Mouse (Mus musculus) liver, embryonic 14.5 days (tissue): ENCODE results near the gene Usp2.

Experiments used
- CTCF ChIP-seq: IDR thresholded peaks from 2 replicates; pipeline ENCODE4 v1.5.1; 2016; ENCODE audit warnings: antibody characterized with exemption, low read depth, control low read depth
- EP300 ChIP-seq: IDR thresholded peaks from 2 replicates; pipeline ENCODE4 v1.6.1; 2016; ENCODE audit warnings: antibody characterized with exemption, low read depth

GRCm38 (mm10) chr9:44129633-44130032, 62.8 kb downstream of the Usp2 start:
- no peak for TF ChIP-seq CTCF
- no peak for TF ChIP-seq EP300
